Mouse (Mus musculus): Measurements from ENCODE around the gene Nsl1. TPM values are rescaled to one million over a fixed set of nuclear protein-coding genes. Genes with fewer than 3 reads are reported as not detected.

Gene Nsl1
- polyA plus RNA-seq (2015; fragmentation: Illumina TruSeq; extraction: RNeasy Lipid Tissue Mini Kit (QIAGEN cat#74804); ENCODE audit: low read depth, low replicate concordance): 1.3 TPM

DNA sequence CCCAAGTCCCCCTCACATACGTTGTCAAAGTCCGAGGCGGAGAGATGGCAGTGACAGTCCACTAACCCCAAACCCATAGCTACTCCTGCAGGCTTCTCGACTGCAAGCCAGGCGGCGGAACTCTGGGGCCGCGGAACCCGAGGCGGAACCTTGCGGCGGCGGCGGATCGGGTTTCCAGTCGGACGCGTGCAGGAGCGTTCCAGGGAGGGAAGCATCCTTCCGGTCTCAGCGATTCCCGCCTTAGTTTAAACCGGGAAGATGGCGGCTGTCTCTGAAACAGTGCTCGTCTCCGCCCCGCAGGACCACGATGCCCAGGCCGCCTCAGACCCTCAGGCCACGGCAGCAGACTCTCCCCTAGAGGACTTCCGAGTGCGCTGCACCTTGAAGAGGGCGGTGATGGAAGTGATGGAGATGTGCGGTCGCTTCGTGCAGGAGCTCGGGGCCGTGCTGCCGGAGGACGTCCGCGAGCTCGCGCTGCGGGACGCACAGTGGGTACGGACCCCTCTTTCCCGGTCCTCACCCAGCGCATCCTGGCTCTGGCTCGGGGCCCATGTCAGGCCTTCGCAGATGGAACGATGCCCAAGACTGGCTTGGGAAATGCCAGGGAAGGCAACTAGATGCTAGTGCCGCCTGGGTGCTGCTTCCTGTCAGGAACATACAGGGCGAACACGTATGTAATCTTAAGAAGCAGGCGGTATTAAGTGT, at the start of gene Nsl1, which contains the start of gene Tatdn3:
Nsl1 (plus strand) TSS at position 232 of the 705 bp plus-strand sequence.
Tatdn3 (minus strand) TSS at position 152 of the 705 bp plus-strand sequence.

DNA sequence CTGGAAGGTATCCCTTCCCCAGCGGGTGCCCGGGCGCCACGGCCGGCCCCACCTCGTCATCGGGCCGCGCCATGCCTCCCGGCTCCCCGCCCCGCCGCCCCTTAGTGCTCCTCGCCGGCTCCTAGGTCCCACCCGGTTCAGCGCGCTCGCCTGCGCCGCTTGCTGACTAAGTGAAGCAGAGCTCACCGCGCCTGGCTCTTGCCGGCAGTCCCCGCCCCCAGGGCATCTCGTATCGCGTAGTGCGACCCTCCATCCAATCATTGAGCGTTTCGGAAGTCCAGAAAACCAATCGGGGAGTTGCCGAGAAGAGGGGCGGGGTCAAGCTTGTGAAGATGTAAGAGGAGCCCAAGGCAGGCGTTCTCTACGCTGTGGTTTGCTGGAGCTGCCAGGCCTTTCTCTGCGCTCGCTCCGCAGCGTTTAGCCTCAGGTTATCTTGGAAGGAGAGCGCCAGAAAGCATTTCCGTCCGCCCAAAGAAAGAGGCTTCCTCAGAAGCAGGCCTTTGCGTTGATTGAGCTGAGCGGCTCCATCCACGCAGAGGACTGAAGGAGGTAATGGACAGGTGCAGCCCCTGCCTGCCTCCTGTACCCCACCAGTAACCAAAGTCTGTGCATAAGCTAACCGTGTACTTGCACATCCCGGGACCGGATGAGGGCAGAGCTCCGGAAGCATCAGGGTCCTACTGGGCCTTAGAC, 36.6 kb upstream of the Nsl1 start, which contains the start of gene Flvcr1:
Flvcr1 (minus strand) TSS at position 138 of the 693 bp plus-strand sequence.

DNA sequence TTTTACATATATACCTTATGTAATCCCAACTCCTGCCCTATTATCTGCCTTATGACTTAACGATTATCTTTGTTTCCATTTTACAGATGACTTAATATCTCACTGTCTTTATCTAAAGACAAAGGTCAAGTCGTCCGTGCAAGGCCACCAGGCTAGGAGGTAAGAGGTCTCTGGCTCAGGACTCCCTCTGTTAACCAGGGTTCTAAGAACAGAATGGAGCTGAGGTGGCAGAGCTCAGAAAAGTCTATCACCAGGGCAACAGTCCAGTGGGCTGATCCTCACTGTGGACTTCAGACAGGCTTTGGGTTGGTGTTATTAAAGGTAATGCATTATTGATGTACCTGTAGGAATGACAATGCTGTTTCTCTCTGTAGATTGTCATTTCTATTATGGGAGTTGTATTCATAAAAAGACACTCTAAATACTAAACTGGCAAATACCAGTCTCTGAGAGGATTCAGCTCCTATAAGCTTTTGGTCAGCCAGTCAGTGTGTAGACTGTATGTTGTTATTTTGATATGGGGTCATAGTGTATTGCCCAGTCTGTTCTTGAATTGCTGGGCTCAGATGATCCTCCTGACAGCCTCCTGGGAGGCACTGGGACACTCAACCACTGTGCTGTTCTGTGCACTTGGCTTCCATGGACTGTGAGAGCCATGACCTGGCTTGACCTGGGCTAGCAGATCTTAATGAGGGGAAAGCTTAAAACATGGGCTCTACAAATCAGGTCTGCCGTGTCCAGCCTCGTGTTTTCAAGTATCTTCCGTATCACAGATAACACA, 26.1 kb upstream of the Nsl1 start, which contains the start of gene Spata45:
Spata45 (plus strand) TSS at position 86 of the 781 bp plus-strand sequence.

DNA sequence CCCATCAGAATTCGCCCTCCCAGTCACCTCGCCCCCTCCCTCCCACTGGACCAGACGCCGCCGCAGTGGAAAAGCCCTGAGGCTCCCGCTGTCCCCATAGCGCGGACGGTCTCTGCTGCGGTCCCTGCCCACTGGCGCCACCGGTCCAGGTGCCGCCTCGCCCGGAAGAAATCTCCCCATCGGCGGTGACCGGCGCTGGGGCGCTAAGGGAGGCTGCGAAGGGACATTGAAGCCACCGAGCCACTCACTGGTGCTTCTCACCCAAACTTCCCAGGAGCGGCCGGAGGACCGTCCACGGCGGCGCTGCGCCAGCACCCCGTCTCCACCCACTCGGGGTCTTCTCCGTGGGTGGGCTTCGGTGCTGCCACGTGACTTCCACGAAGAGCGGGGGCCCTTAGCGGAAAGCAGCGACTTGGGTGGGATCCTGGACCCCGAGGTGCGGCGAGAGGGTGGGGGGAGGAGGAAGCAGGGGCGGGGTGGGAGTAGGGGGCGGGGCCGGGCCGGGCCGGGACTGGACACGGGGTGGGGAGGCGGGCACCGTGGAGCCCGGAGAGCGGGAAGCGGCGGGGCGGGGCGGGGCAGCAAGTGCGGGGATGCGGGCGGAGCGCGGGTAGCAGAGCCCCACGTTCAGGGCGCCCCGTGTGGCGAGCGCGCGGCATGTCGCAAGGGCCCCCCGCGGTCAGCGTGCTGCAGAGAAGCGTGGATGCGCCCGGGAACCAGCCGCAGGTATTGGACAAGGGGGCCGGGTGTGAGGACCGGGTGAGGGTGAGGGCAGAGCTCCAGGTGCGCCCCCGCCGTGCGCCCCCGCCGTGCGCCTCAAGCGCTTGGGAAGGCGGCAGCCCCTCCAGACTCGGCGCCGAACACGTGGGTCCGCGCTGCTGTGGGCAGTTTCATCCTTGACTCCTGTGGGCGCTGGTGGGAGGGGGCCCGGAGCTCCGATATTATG, 35.3 kb downstream of the Nsl1 start, which contains the start of gene Batf3:
Batf3 (plus strand) TSS at position 46 of the 946 bp plus-strand sequence.

Other genes starting within 250 kb of the Nsl1 start
- 31.4 TPM for gene Rps6kc1, start 151.2 kb upstream of the Nsl1 start, polyA plus RNA-seq (2015; fragmentation: Illumina TruSeq; extraction: RNeasy Lipid Tissue Mini Kit (QIAGEN cat#74804); ENCODE audit: low read depth, low replicate concordance)
- 45.7 TPM for gene Angel2, start 137.9 kb upstream of the Nsl1 start, polyA plus RNA-seq (2015; fragmentation: Illumina TruSeq; extraction: RNeasy Lipid Tissue Mini Kit (QIAGEN cat#74804); ENCODE audit: low read depth, low replicate concordance)
- 2.4 TPM for gene Vash2, start 83.7 kb upstream of the Nsl1 start, polyA plus RNA-seq (2015; fragmentation: Illumina TruSeq; extraction: RNeasy Lipid Tissue Mini Kit (QIAGEN cat#74804); ENCODE audit: low read depth, low replicate concordance)
- gene Flvcr1, start 36.9 kb upstream of the Nsl1 start, polyA plus RNA-seq (2015; fragmentation: Illumina TruSeq; extraction: RNeasy Lipid Tissue Mini Kit (QIAGEN cat#74804); ENCODE audit: low read depth, low replicate concordance): 12.0 TPM
- gene Spata45, start 26.4 kb upstream of the Nsl1 start, polyA plus RNA-seq (2015; fragmentation: Illumina TruSeq; extraction: RNeasy Lipid Tissue Mini Kit (QIAGEN cat#74804); ENCODE audit: low read depth, low replicate concordance): not detected
- 40.3 TPM for gene Tatdn3, start 80 bp upstream of the Nsl1 start, polyA plus RNA-seq (2015; fragmentation: Illumina TruSeq; extraction: RNeasy Lipid Tissue Mini Kit (QIAGEN cat#74804); ENCODE audit: low read depth, low replicate concordance)
- gene Batf3, start 34.8 kb downstream of the Nsl1 start, polyA plus RNA-seq (2015; fragmentation: Illumina TruSeq; extraction: RNeasy Lipid Tissue Mini Kit (QIAGEN cat#74804); ENCODE audit: low read depth, low replicate concordance): 2.5 TPM
- not detected for gene Fam71a, start 101.8 kb downstream of the Nsl1 start, polyA plus RNA-seq (2015; fragmentation: Illumina TruSeq; extraction: RNeasy Lipid Tissue Mini Kit (QIAGEN cat#74804); ENCODE audit: low read depth, low replicate concordance)
- gene Atf3, start 155.0 kb downstream of the Nsl1 start, polyA plus RNA-seq (2015; fragmentation: Illumina TruSeq; extraction: RNeasy Lipid Tissue Mini Kit (QIAGEN cat#74804); ENCODE audit: low read depth, low replicate concordance): 2.0 TPM